Mouse (Mus musculus): ENCODE data around the gene Cyb5b. TPM values are rescaled to one million over a fixed set of nuclear protein-coding genes. Genes with fewer than 3 reads are reported as not detected.

Cyb5b gene
- polyA plus RNA-seq, 1 experiment from 2014 or later = 116 TPM

GRCm38 (mm10) chr8:107226183-107226582, 75.7 kb downstream of the Cyb5b start:
- Histone ChIP-seq H3K9me3 (no peaks in the 10 kb centered on the region), H3K36me3 (replicated peaks) (no peaks in the 10 kb centered on the region), H3K27me3 (replicated peaks) (no peaks in the 10 kb centered on the region), H3K4me2 (no peak overlapping the region), H3K9ac (no peak overlapping the region), H3K27ac (no peak overlapping the region), H3K4me3 (no peak overlapping the region), H3K4me1 (no peaks in the 10 kb centered on the region)
- WGBS = 66% methylated on average over 9 of the region's 9 CpGs
- no peak for ATAC-seq (replicated peaks)

GRCm38 (mm10) chr8:107227011-107227626, 76.7 kb downstream of the Cyb5b start:
- no peaks in the 10 kb centered on the region for H3K9me3 ChIP-seq
- ATAC-seq (replicated peaks) = no peak
- no peak overlapping the region for H3K4me2 ChIP-seq
- no peaks in the 10 kb centered on the region for H3K4me1 ChIP-seq
- H3K4me3 ChIP-seq = no peak overlapping the region
- WGBS = 83% methylated on average over 11 of the region's 11 CpGs
- H3K27me3 ChIP-seq (replicated peaks) = no peaks in the 10 kb centered on the region
- no peak overlapping the region for H3K27ac ChIP-seq
- no peak overlapping the region for H3K9ac ChIP-seq
- no peaks in the 10 kb centered on the region for H3K36me3 ChIP-seq (replicated peaks)

- no peak overlapping the region for H3K4me3 ChIP-seq
- H3K9ac ChIP-seq = no peak overlapping the region
- H3K4me2 ChIP-seq = no peak overlapping the region
- no peak overlapping the region for H3K27ac ChIP-seq
- 97% methylated on average over 3 of the region's 3 CpGs for WGBS
- no peaks in the 10 kb centered on the region for H3K27me3 ChIP-seq (replicated peaks)
- no peaks in the 10 kb centered on the region for H3K4me1 ChIP-seq
- no peaks in the 10 kb centered on the region for H3K9me3 ChIP-seq
- no peak for ATAC-seq (replicated peaks)
- no peaks in the 10 kb centered on the region for H3K36me3 ChIP-seq (replicated peaks)
These were observed 82.8 kb downstream of the Cyb5b start for GRCm38 (mm10) chr8:107233251-107233650.

GRCm38 (mm10) chr8:107233718-107234117, 83.3 kb downstream of the Cyb5b start:
- H3K4me2 ChIP-seq = no peak overlapping the region
- H3K4me1 ChIP-seq = no peaks in the 10 kb centered on the region
- H3K9me3 ChIP-seq = no peaks in the 10 kb centered on the region
- no peak overlapping the region for H3K9ac ChIP-seq
- no peak overlapping the region for H3K27ac ChIP-seq
- H3K36me3 ChIP-seq (replicated peaks) = no peaks in the 10 kb centered on the region
- no peak overlapping the region for H3K4me3 ChIP-seq
- ATAC-seq (replicated peaks) = no peak
- no peaks in the 10 kb centered on the region for H3K27me3 ChIP-seq (replicated peaks)
- 81% methylated on average over 2 of the region's 2 CpGs for WGBS

Other genes starting within 250 kb of the Cyb5b start
- 5.2 and 5.8 TPM in 2 replicates for gene Sntb2, start 214.9 kb upstream of the Cyb5b start, polyA plus RNA-seq (2015; fragmentation: Nextera tagmentation; extraction: Ambion mirVana)
- 147 and 151 TPM in 2 replicates for gene Vps4a, start 119.4 kb upstream of the Cyb5b start, polyA plus RNA-seq (2015; fragmentation: Nextera tagmentation; extraction: Ambion mirVana)
- gene Pdf, start 102.0 kb upstream of the Cyb5b start, polyA plus RNA-seq (2015; fragmentation: Nextera tagmentation; extraction: Ambion mirVana) = 35.8 and 40.4 TPM in 2 replicates
- gene Cog8, start 94.0 kb upstream of the Cyb5b start, polyA plus RNA-seq (2015; fragmentation: Nextera tagmentation; extraction: Ambion mirVana) = 42.0 and 44.8 TPM in 2 replicates
- 70.2 and 71.1 TPM in 2 replicates for gene Nip7, start 93.8 kb upstream of the Cyb5b start, polyA plus RNA-seq (2015; fragmentation: Nextera tagmentation; extraction: Ambion mirVana)
- not detected in 2 replicates for gene Tmed6, start 85.0 kb upstream of the Cyb5b start, polyA plus RNA-seq (2015; fragmentation: Nextera tagmentation; extraction: Ambion mirVana)
- 27.3 and 29.7 TPM in 2 replicates for gene Terf2, start 54.1 kb upstream of the Cyb5b start, polyA plus RNA-seq (2015; fragmentation: Nextera tagmentation; extraction: Ambion mirVana)
- 10.8 and 12.3 TPM in 2 replicates for gene Nfat5, start 142.8 kb downstream of the Cyb5b start, polyA plus RNA-seq (2015; fragmentation: Nextera tagmentation; extraction: Ambion mirVana)